Mouse (Mus musculus) layer of hippocampus, postnatal 14 days (tissue): Measurements from ENCODE around the gene Hist1h2be. TPM values are rescaled to one million over a fixed set of nuclear protein-coding genes. Genes with fewer than 3 reads are reported as not detected.

Experiments used
- microRNA-seq, 2 experiments: library from miRNA; unstranded; fragments of <30 nt; microRNA quantifications; one replicate each; pipeline ENCODE4 v1.2.0; 2021
- total RNA-seq, 2 experiments: library from RNA; stranded (reverse); gene quantifications; 2 replicates each; pipeline ENCODE4 v1.2.3; 2021

The Hist1h2be gene
- total RNA-seq, 2 experiments from 2014 or later, result 6.8 to 8.7 TPM

Small RNAs within 50 kb of the gene (microRNA-seq; reads per million reads assigned to microRNA genes)
- gene Gm44297 (0 reads per million in 2 experiments), gene Gm44359 (0 reads per million in 2 experiments), gene Gm44394 (0 reads per million in 2 experiments)

Other genes starting within 250 kb of the Hist1h2be start
- 1 to 10 TPM; 7.0 TPM for gene Abt1, start 197.3 kb downstream of the Hist1h2be start, total RNA-seq
- gene Btn1a1, start 155.2 kb downstream of the Hist1h2be start, total RNA-seq, result not detected
- gene Btn2a2, start 132.3 kb downstream of the Hist1h2be start, total RNA-seq, result 1 to 10 TPM in 1 of 2 experiments, under 1 TPM in 1; 0.58 to 1.0 TPM
- 100 to 1,000 TPM; 253 to 315 TPM for gene Hist1h4h, start 90.1 kb downstream of the Hist1h2be start, total RNA-seq
- 10 to 100 TPM; 23.4 to 33.5 TPM for gene Hist1h2af, start 87.2 kb downstream of the Hist1h2be start, total RNA-seq
- gene Hist1h3g, start 85.7 kb downstream of the Hist1h2be start, total RNA-seq, result 10 to 100 TPM in 1 of 2 experiments, 1 to 10 TPM in 1; 3.7 to 12.5 TPM
- gene Hist1h2bh, start 77.7 kb downstream of the Hist1h2be start, total RNA-seq, result 1 to 10 TPM; 1.2 to 1.9 TPM
- gene Hist1h3f, start 77.1 kb downstream of the Hist1h2be start, total RNA-seq, result 10 to 100 TPM; 19.7 to 24.2 TPM
- gene Hist1h4f, start 69.5 kb downstream of the Hist1h2be start, total RNA-seq, result 100 to 1,000 TPM; 122 to 142 TPM
- 1 to 10 TPM; 4.6 to 4.8 TPM for gene Hist1h1d, start 67.9 kb downstream of the Hist1h2be start, total RNA-seq
- 10 to 100 TPM; 60.0 to 69.0 TPM for gene Hist1h3e, start 58.8 kb downstream of the Hist1h2be start, total RNA-seq
- gene Hist1h2ae, start 49.9 kb downstream of the Hist1h2be start, total RNA-seq, result 10 to 100 TPM; 10.3 TPM
- gene Hist1h2bg, start 49.7 kb downstream of the Hist1h2be start, total RNA-seq, result 10 to 100 TPM; 93.3 to 96.2 TPM
- 10 to 100 TPM; 32.6 to 42.1 TPM for gene Hist1h2bf, start 46.9 kb downstream of the Hist1h2be start, total RNA-seq
- gene Hist1h2ad, start 46.7 kb downstream of the Hist1h2be start, total RNA-seq, result 1 to 10 TPM; 1.1 to 9.9 TPM
- gene Hist1h3d, start 45.4 kb downstream of the Hist1h2be start, total RNA-seq, result 10 to 100 TPM; 11.1 to 12.1 TPM
- gene Hist1h4d, start 39.5 kb downstream of the Hist1h2be start, total RNA-seq, result 100 to 1,000 TPM; 128 to 149 TPM
- gene Hist1h1e, start 1.4 kb upstream of the Hist1h2be start, total RNA-seq, result 10 to 100 TPM; 63.5 to 74.1 TPM
- 1 to 10 TPM; 2.9 TPM for gene Hist1h2ac, start 62.8 kb upstream of the Hist1h2be start, total RNA-seq
- gene Hist1h2bc, start 63.1 kb upstream of the Hist1h2be start, total RNA-seq, result 10 to 100 TPM; 37.1 to 42.7 TPM
- not detected for gene Hist1h1t, start 74.7 kb upstream of the Hist1h2be start, total RNA-seq
- gene Hist1h4c, start 77.3 kb upstream of the Hist1h2be start, total RNA-seq, result 100 to 1,000 TPM in 1 of 2 experiments, 10 to 100 TPM in 1; 94.6 to 106 TPM
- gene Hfe, start 89.7 kb upstream of the Hist1h2be start, total RNA-seq, result 1 to 10 TPM; 3.4 to 5.4 TPM
- 10 to 100 TPM; 64.6 to 74.5 TPM for gene Hist1h1c, start 117.7 kb upstream of the Hist1h2be start, total RNA-seq
- gene Hist1h3c, start 124.5 kb upstream of the Hist1h2be start, total RNA-seq, result 10 to 100 TPM; 11.9 to 12.2 TPM
- gene Hist1h2bb, start 125.6 kb upstream of the Hist1h2be start, total RNA-seq, result 10 to 100 TPM; 19.6 to 29.4 TPM
- gene Hist1h2ab, start 130.0 kb upstream of the Hist1h2be start, total RNA-seq, result 10 to 100 TPM; 27.5 to 46.6 TPM
- gene Hist1h3b, start 131.1 kb upstream of the Hist1h2be start, total RNA-seq, result 10 to 100 TPM; 26.7 to 45.4 TPM
- gene Hist1h4b, start 135.9 kb upstream of the Hist1h2be start, total RNA-seq, result 10 to 100 TPM; 57.3 to 79.4 TPM
- gene Hist1h4a, start 140.1 kb upstream of the Hist1h2be start, total RNA-seq, result 10 to 100 TPM; 51.4 to 65.1 TPM
- 10 to 100 TPM; 29.8 to 47.4 TPM for gene Hist1h3a, start 141.3 kb upstream of the Hist1h2be start, total RNA-seq
- gene Hist1h1a, start 142.5 kb upstream of the Hist1h2be start, total RNA-seq, result 10 to 100 TPM; 22.8 to 32.9 TPM
- gene Trim38, start 148.8 kb upstream of the Hist1h2be start, total RNA-seq, result not detected
- gene Slc17a2, start 185.9 kb upstream of the Hist1h2be start, total RNA-seq, result under 1 TPM; 0.10 to 0.18 TPM
- gene Slc17a3, start 218.3 kb upstream of the Hist1h2be start, total RNA-seq, result not detected
- gene Slc17a1, start 246.6 kb upstream of the Hist1h2be start, total RNA-seq, result not detected